Mouse (Mus musculus) kidney, embryonic 15.5 days (tissue): ENCODE results near the gene Cldn18. TPM values are rescaled to one million over a fixed set of nuclear protein-coding genes. Genes with fewer than 3 reads are reported as not detected.

Source experiments
- ATAC-seq: fragments of 200-750 bp; cut with Nextera tagmentation; replicated peaks from 2 replicates; pipeline ENCODE4 v1.8.0; 2017; ENCODE audit warnings: moderate TSS enrichment; ENCODE audit not compliant: low FRiP score
- H3K27ac ChIP-seq: fragments of 300-500 bp; sonication (generic); 2 replicates; pipeline ENCODE4 v1.5.1; 2015; ENCODE audit warnings: mild to moderate bottlenecking, inconsistent platforms
- H3K27me3 ChIP-seq: fragments of 300-500 bp; sonication (generic); 2 replicates; pipeline ENCODE4 v1.6.1; 2015; ENCODE audit warnings: inconsistent platforms
- H3K36me3 ChIP-seq: fragments of 300-500 bp; sonication (generic); 2 replicates; pipeline ENCODE4 v1.6.1; 2015; ENCODE audit warnings: inconsistent platforms
- H3K4me1 ChIP-seq: fragments of 300-500 bp; sonication (generic); 2 replicates; pipeline ENCODE4 v1.6.1; 2015; ENCODE audit warnings: inconsistent platforms
- H3K4me2 ChIP-seq: fragments of 300-500 bp; sonication (generic); 2 replicates; pipeline ENCODE4 v1.6.1; 2015; ENCODE audit warnings: moderate library complexity, mild to moderate bottlenecking, inconsistent platforms
- H3K4me3 ChIP-seq: fragments of 300-500 bp; sonication (generic); replicated peaks from 2 replicates; pipeline ENCODE4 v1.5.1; 2015; ENCODE audit warnings: mild to moderate bottlenecking, inconsistent platforms
- H3K9ac ChIP-seq: fragments of 300-500 bp; sonication (generic); 2 replicates; pipeline ENCODE4 v1.6.1; 2015; ENCODE audit warnings: mild to moderate bottlenecking, inconsistent platforms
- H3K9me3 ChIP-seq: fragments of 300-500 bp; sonication (generic); replicated peaks from 2 replicates; pipeline ENCODE4 v1.6.1; 2016; ENCODE audit warnings: inconsistent platforms
- WGBS: fragments of 180-500 bp; shearing (Covaris S2); methylation state at CpG from one replicate; pipeline ENCODE4 v1.1.7; 2015; ENCODE audit warnings: mixed read lengths; 5-methylcytosine and 5-hydroxymethylcytosine counted together
- polyA plus RNA-seq: library from polyadenylated mRNA; unstranded; fragments of >200 nt; fragmentation: Nextera tagmentation; extraction: Ambion mirVana; gene quantifications from 2 replicates; pipeline ENCODE4 v1.2.1, GENCODE M21; 2015

Gene Cldn18
- polyA plus RNA-seq, 1 experiment from 2014 or later: not detected

- WGBS: 81% methylated on average over 3 of the region's 3 CpGs
These were observed 41.4 kb downstream of the Cldn18 start for GRCm38 (mm10) chr9:99675714-99676113.

GRCm38 (mm10) chr9:99671603-99672002 is 45.5 kb downstream of the Cldn18 start:
- Histone ChIP-seq H3K4me3 (no peak overlapping the region), H3K9me3 (no peaks in the 10 kb centered on the region), H3K4me1 (no peaks in the 10 kb centered on the region), H3K9ac (no peak overlapping the region), H3K27ac (no peak overlapping the region), H3K27me3 (no peaks in the 10 kb centered on the region), H3K36me3 (peaks cover 42% of the 10 kb centered on the region), H3K4me2 (no peak overlapping the region)
- 37% methylated on average over 2 of the region's 2 CpGs for WGBS
- ATAC-seq: no peak

More at GRCm38 (mm10) chr9:99675714-99676113, 41.4 kb downstream of the Cldn18 start:
- ATAC-seq: no peak
- Histone ChIP-seq H3K27ac (no peak overlapping the region), H3K36me3 (0 out of 2 replicates have a peak, but pooled peaks cover 5% of the 10 kb centered on the region), H3K4me3 (no peak overlapping the region), H3K9me3 (no peaks in the 10 kb centered on the region), H3K4me2 (no peak overlapping the region), H3K27me3 (no peaks in the 10 kb centered on the region), H3K4me1 (no peaks in the 10 kb centered on the region), H3K9ac (no peak overlapping the region)

DNA sequence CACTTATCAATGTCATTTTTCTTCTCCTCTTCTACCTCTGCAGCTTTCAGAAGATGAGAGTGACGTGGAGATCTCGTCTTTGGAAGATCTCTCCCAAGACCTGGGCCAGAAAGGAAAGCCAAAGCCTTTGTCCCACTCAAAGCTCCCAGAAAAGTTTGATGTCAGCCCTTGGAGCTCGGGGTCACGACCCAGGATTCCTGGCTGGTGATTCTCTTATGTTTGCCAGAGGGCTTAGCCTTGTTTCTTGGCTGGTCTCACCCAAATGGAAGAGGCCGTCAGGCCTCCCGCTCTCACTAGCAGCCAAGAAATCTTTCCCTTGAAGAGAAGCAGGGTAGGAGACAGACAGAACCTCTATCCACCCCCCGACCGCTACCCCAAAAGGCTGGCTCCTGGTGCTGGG is 49.5 kb downstream of the Cldn18 start:
- H3K36me3 ChIP-seq: peaks cover 77% of the 10 kb centered on the region
- H3K4me1 ChIP-seq: no peaks in the 10 kb centered on the region
- H3K27me3 ChIP-seq: no peaks in the 10 kb centered on the region
- H3K4me3 ChIP-seq: no peak overlapping the region
- no peaks in the 10 kb centered on the region for H3K9me3 ChIP-seq
- no peak overlapping the region for H3K27ac ChIP-seq
- no peak overlapping the region for H3K9ac ChIP-seq
- H3K4me2 ChIP-seq: no peak overlapping the region
- ATAC-seq: no peak
- WGBS: 92% methylated on average over 8 of the region's 8 CpGs

DNA sequence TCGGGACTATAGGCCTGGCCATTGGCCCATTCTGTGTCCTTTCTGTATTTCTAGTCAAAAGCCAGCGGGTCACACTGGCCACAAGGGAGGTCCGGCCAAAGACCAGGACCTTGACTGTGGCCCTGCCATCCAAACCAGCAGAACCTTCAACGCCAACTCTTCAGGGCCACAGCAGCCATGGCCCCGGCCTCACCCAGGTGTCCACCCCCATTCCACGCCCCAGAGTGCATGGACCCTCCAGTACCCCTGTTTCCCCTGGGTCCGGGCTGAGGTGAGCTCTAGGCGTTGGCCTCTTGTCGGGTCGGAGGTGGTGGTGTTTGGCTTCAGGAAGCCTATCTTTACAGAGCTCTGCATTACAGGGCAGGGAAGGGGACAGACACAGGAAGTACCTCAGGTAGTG is 54.2 kb downstream of the Cldn18 start:
- Histone ChIP-seq H3K4me1 (peaks cover 5% of the 10 kb centered on the region; the same call in 1 of the 2 replicates), H3K36me3 (peaks cover 73% of the 10 kb centered on the region), H3K4me2 (no peak overlapping the region), H3K9ac (no peak overlapping the region), H3K9me3 (no peaks in the 10 kb centered on the region), H3K27ac (no peak overlapping the region), H3K27me3 (no peaks in the 10 kb centered on the region), H3K4me3 (no peak overlapping the region)
- 94% methylated on average over 10 of the region's 10 CpGs for WGBS
- ATAC-seq: no peak

DNA sequence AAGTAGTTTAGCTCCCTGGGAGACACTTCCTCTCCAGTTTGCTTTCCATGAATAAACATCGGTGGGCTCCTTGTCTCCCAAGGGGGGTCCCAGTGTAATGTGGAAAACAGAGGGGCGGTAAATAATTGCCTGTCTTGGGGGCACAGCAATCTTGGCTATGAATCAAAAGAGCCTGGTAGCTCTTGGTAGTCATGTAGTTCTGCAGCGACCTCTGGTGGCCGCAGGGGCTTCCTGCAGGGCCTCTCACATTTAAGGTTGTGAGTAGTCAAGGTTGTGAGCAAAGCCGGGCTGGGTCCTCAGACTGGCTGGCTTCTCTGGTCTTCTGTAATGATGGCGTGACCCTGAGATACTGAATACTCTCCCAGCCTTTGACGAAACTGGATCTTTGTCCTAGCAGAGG is 54.7 kb downstream of the Cldn18 start:
- no peaks in the 10 kb centered on the region for H3K27me3 ChIP-seq
- no peak overlapping the region for H3K4me2 ChIP-seq
- no peak overlapping the region for H3K4me3 ChIP-seq
- ATAC-seq: no peak
- H3K9ac ChIP-seq: no peak overlapping the region
- WGBS: 28% methylated on average over 7 of the region's 7 CpGs
- peaks cover 73% of the 10 kb centered on the region for H3K36me3 ChIP-seq
- H3K9me3 ChIP-seq: no peaks in the 10 kb centered on the region
- no peak overlapping the region for H3K27ac ChIP-seq
- peaks cover 5% of the 10 kb centered on the region; the same call in 1 of the 2 replicates for H3K4me1 ChIP-seq

- Histone ChIP-seq H3K27ac (0 out of 2 replicates have a peak overlapping the region, but pooled peaks have one; percentile 23), H3K9me3 (no peaks in the 10 kb centered on the region), H3K27me3 (no peaks in the 10 kb centered on the region), H3K4me3 (no peak overlapping the region), H3K4me2 (no peak overlapping the region), H3K36me3 (peaks cover 73% of the 10 kb centered on the region), H3K9ac (no peak overlapping the region), H3K4me1 (peaks cover 5% of the 10 kb centered on the region; the same call in 1 of the 2 replicates)
- WGBS: 57% methylated on average over 16 of the region's 16 CpGs
- peak; percentile 54 for ATAC-seq
These were observed 55.4 kb downstream of the Cldn18 start for GRCm38 (mm10) chr9:99661606-99662166.

GRCm38 (mm10) chr9:99660756-99661155 is 56.3 kb downstream of the Cldn18 start:
- no peak overlapping the region for H3K4me2 ChIP-seq
- H3K36me3 ChIP-seq: peaks cover 73% of the 10 kb centered on the region

GRCm38 (mm10) chr9:99646102-99646501 is 71.0 kb downstream of the Cldn18 start:
- Histone ChIP-seq H3K9me3 (no peaks in the 10 kb centered on the region), H3K27ac (no peak overlapping the region), H3K4me1 (no peaks in the 10 kb centered on the region), H3K4me3 (no peak overlapping the region), H3K27me3 (no peaks in the 10 kb centered on the region), H3K9ac (no peak overlapping the region), H3K4me2 (no peak overlapping the region), H3K36me3 (peaks cover 89% of the 10 kb centered on the region)
- 89% methylated on average over 6 of the region's 6 CpGs for WGBS
- ATAC-seq: no peak

More at GRCm38 (mm10) chr9:99660756-99661155, 56.3 kb downstream of the Cldn18 start:
- Histone ChIP-seq H3K27me3 (no peaks in the 10 kb centered on the region), H3K9ac (no peak overlapping the region), H3K27ac (no peak overlapping the region), H3K4me3 (no peak overlapping the region), H3K4me1 (peaks cover 5% of the 10 kb centered on the region; the same call in 1 of the 2 replicates), H3K9me3 (no peaks in the 10 kb centered on the region)
- WGBS: 78% methylated on average over 10 of the region's 10 CpGs
- ATAC-seq: no peak

DNA sequence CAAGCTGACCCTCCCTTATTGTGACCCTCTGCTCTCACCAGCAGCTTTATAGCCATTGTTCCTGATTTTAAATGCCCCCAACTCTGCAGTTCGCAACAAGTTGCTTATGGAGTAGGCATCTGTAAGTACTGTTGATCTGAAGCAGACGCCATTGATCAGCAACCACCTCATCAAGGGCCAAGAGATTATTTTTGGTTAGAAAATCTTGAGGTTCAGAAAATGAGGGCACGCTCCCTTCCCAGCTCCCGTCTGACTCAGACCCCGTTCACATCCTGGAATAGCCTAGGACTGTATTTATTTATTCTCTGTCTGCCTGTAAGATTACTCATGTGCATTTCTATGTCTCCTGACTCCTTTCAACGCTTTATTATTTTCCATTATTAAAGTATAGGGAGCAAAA is 71.7 kb downstream of the Cldn18 start:
- H3K4me2 ChIP-seq: no peak overlapping the region
- peaks cover 85% of the 10 kb centered on the region for H3K36me3 ChIP-seq
- ATAC-seq: no peak
- H3K9ac ChIP-seq: no peak overlapping the region
- H3K27ac ChIP-seq: no peak overlapping the region
- H3K9me3 ChIP-seq: no peaks in the 10 kb centered on the region
- H3K4me1 ChIP-seq: no peaks in the 10 kb centered on the region
- no peaks in the 10 kb centered on the region for H3K27me3 ChIP-seq
- H3K4me3 ChIP-seq: no peak overlapping the region
- 86% methylated on average over 6 of the region's 6 CpGs for WGBS

DNA sequence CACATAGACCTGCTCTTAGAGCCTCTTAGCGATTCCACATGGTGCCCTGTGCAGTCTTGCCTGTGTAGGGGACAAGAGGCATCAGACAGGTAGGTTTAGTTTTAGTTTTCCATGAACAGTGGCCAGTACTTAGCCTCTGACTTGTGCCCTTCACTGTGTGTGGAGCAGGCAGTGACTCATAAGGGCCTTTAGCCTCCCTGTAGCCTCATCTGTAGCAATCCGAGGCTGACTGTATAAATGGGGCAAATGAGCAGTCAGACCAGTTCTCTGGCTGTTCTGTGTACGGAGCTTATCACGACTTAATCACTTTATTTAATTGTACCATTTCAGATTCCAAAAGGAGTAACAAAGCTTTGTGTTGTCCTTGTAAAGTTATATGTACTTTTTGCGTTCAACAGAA is 77.1 kb downstream of the Cldn18 start:
- 86% methylated on average over 5 of the region's 5 CpGs for WGBS
- Histone ChIP-seq H3K4me2 (no peak overlapping the region), H3K27ac (no peak overlapping the region), H3K9me3 (no peaks in the 10 kb centered on the region), H3K36me3 (peaks cover 85% of the 10 kb centered on the region), H3K4me3 (no peak overlapping the region), H3K27me3 (no peaks in the 10 kb centered on the region), H3K9ac (no peak overlapping the region), H3K4me1 (no peaks in the 10 kb centered on the region)
- ATAC-seq: no peak

Other genes starting within 250 kb of the Cldn18 start
- gene Armc8, start 148.4 kb downstream of the Cldn18 start, polyA plus RNA-seq: 23.1 and 23.9 TPM in 2 replicates
- gene Dbr1, start 141.5 kb downstream of the Cldn18 start, polyA plus RNA-seq: 29.0 and 31.6 TPM in 2 replicates
- gene A4gnt, start 104.8 kb downstream of the Cldn18 start, polyA plus RNA-seq: 0.44 and 0.51 TPM in 2 replicates
- 19.7 and 26.7 TPM in 2 replicates for gene Dzip1l, start 87.8 kb downstream of the Cldn18 start, polyA plus RNA-seq
- not detected in 2 replicates for gene Sox14, start 158.9 kb upstream of the Cldn18 start, polyA plus RNA-seq